Mouse (Mus musculus): ENCODE results near the gene Brd7. TPM values are rescaled to one million over a fixed set of nuclear protein-coding genes. Genes with fewer than 3 reads are reported as not detected.

Gene Brd7
- total RNA-seq, 1 experiment, result 45.5 TPM

GRCm38 (mm10) chr8:88398060-88398459 is 36.1 kb upstream of the Brd7 start:
- no peak for TF ChIP-seq HCFC1 (IDR thresholded peaks at IDR 0.05; ENCODE audit: borderline replicate concordance, insufficient read depth, low read length)
- no peak for TF ChIP-seq CHD2 (IDR thresholded peaks at IDR 0.05; ENCODE audit: low read depth, low read length)
- TF ChIP-seq MAFK (IDR thresholded peaks at IDR 0.05; ENCODE audit: insufficient read depth, low read depth, low read length), result no peak
- no peak for TF ChIP-seq ZNF384 (IDR thresholded peaks at IDR 0.05; ENCODE audit: low read depth, low read length)
- TF ChIP-seq ZC3H11A (IDR thresholded peaks at IDR 0.05; ENCODE audit: borderline replicate concordance, low read depth, low read length), result no peak
- Histone ChIP-seq H3K4me3 (ENCODE audit: insufficient read depth in 1 of 2, low read depth in 1 of 2, low read length in 2 of 2, poor library complexity in 1 of 2, severe bottlenecking in 1 of 2) (no peak overlapping the region), H3K9me3 (ENCODE audit: control insufficient read depth, insufficient read depth, low read depth, low read length) (no peaks in the 10 kb centered on the region), H3K27ac (ENCODE audit: insufficient read depth, low read depth, low read length, poor library complexity, severe bottlenecking) (no peak overlapping the region), H3K4me1 (ENCODE audit: control insufficient read depth in 2 of 2, insufficient read depth in 2 of 2, low read length in 2 of 2, poor library complexity in 1 of 2) (no peaks in the 10 kb centered on the region), H3K9ac (ENCODE audit: insufficient read depth, low read depth, low read length, poor library complexity, severe bottlenecking) (no peak overlapping the region), H3K36me3 (ENCODE audit: control insufficient read depth, insufficient read depth, low read length, poor library complexity, severe bottlenecking) (no peaks in the 10 kb centered on the region)
- in situ Hi-C loops (cut with MboI; ENCODE audit: low sequenced_read_pairs in 2 of 2, unreplicated experiment in 2 of 2), result no loop called here
- DNase-seq (ENCODE audit: low read depth, low spot score), result no peak

- Histone ChIP-seq H3K4me1 (ENCODE audit: control insufficient read depth in 2 of 2, insufficient read depth in 2 of 2, low read length in 2 of 2, poor library complexity in 1 of 2) (no peaks in the 10 kb centered on the region), H3K9me3 (ENCODE audit: control insufficient read depth, insufficient read depth, low read depth, low read length) (no peaks in the 10 kb centered on the region), H3K4me3 (ENCODE audit: insufficient read depth in 1 of 2, low read depth in 1 of 2, low read length in 2 of 2, poor library complexity in 1 of 2, severe bottlenecking in 1 of 2) (no peak overlapping the region), H3K9ac (ENCODE audit: insufficient read depth, low read depth, low read length, poor library complexity, severe bottlenecking) (no peak overlapping the region), H3K27ac (ENCODE audit: insufficient read depth, low read depth, low read length, poor library complexity, severe bottlenecking) (no peak overlapping the region), H3K36me3 (ENCODE audit: control insufficient read depth, insufficient read depth, low read length, poor library complexity, severe bottlenecking) (no peaks in the 10 kb centered on the region)
- in situ Hi-C loops (cut with MboI; ENCODE audit: low sequenced_read_pairs in 2 of 2, unreplicated experiment in 2 of 2), result no loop called here
- no peak for DNase-seq (ENCODE audit: low read depth, low spot score)
- TF ChIP-seq HCFC1 (IDR thresholded peaks at IDR 0.05; ENCODE audit: borderline replicate concordance, insufficient read depth, low read length) (no peak), CHD2 (IDR thresholded peaks at IDR 0.05; ENCODE audit: low read depth, low read length) (no peak), ZC3H11A (IDR thresholded peaks at IDR 0.05; ENCODE audit: borderline replicate concordance, low read depth, low read length) (no peak), MAFK (IDR thresholded peaks at IDR 0.05; ENCODE audit: insufficient read depth, low read depth, low read length) (no peak), ZNF384 (IDR thresholded peaks at IDR 0.05; ENCODE audit: low read depth, low read length) (no peak)
These were observed 31.3 kb upstream of the Brd7 start for GRCm38 (mm10) chr8:88393298-88393697.

GRCm38 (mm10) chr8:88390749-88391148 is 28.8 kb upstream of the Brd7 start:
- no peak overlapping the region for H3K27ac ChIP-seq (ENCODE audit: insufficient read depth, low read depth, low read length, poor library complexity, severe bottlenecking)
- H3K9me3 ChIP-seq (ENCODE audit: control insufficient read depth, insufficient read depth, low read depth, low read length), result no peaks in the 10 kb centered on the region
- peak; percentile 31 for DNase-seq (ENCODE audit: low read depth, low spot score)
- no peaks in the 10 kb centered on the region for H3K36me3 ChIP-seq (ENCODE audit: control insufficient read depth, insufficient read depth, low read length, poor library complexity, severe bottlenecking)
- TF ChIP-seq ZNF384 (IDR thresholded peaks at IDR 0.05; ENCODE audit: low read depth, low read length) (no peak), ZC3H11A (IDR thresholded peaks at IDR 0.05; ENCODE audit: borderline replicate concordance, low read depth, low read length) (peak; percentile 53; the same call in 1 of the 2 replicates)
- H3K4me1 ChIP-seq (ENCODE audit: control insufficient read depth in 2 of 2, insufficient read depth in 2 of 2, low read length in 2 of 2, poor library complexity in 1 of 2), result no peaks in the 10 kb centered on the region
- H3K4me3 ChIP-seq (ENCODE audit: insufficient read depth in 1 of 2, low read depth in 1 of 2, low read length in 2 of 2, poor library complexity in 1 of 2, severe bottlenecking in 1 of 2), result no peak overlapping the region
- H3K9ac ChIP-seq (ENCODE audit: insufficient read depth, low read depth, low read length, poor library complexity, severe bottlenecking), result no peak overlapping the region
- in situ Hi-C loops (cut with MboI; ENCODE audit: low sequenced_read_pairs in 2 of 2, unreplicated experiment in 2 of 2), result no loop called here

GRCm38 (mm10) chr8:88388691-88389239 is 26.8 kb upstream of the Brd7 start:
- Histone ChIP-seq H3K27ac (ENCODE audit: insufficient read depth, low read depth, low read length, poor library complexity, severe bottlenecking) (no peak overlapping the region), H3K9me3 (ENCODE audit: control insufficient read depth, insufficient read depth, low read depth, low read length) (no peaks in the 10 kb centered on the region), H3K9ac (ENCODE audit: insufficient read depth, low read depth, low read length, poor library complexity, severe bottlenecking) (no peak overlapping the region), H3K4me1 (ENCODE audit: control insufficient read depth in 2 of 2, insufficient read depth in 2 of 2, low read length in 2 of 2, poor library complexity in 1 of 2) (no peaks in the 10 kb centered on the region), H3K36me3 (ENCODE audit: control insufficient read depth, insufficient read depth, low read length, poor library complexity, severe bottlenecking) (no peaks in the 10 kb centered on the region), H3K4me3 (ENCODE audit: insufficient read depth in 1 of 2, low read depth in 1 of 2, low read length in 2 of 2, poor library complexity in 1 of 2, severe bottlenecking in 1 of 2) (no peak overlapping the region)
- no peak for TF ChIP-seq HCFC1 (IDR thresholded peaks at IDR 0.05; ENCODE audit: borderline replicate concordance, insufficient read depth, low read length)
- TF ChIP-seq ZC3H11A (IDR thresholded peaks at IDR 0.05; ENCODE audit: borderline replicate concordance, low read depth, low read length), result no peak
- no peak for TF ChIP-seq MAFK (IDR thresholded peaks at IDR 0.05; ENCODE audit: insufficient read depth, low read depth, low read length)
- no peak for TF ChIP-seq ZNF384 (IDR thresholded peaks at IDR 0.05; ENCODE audit: low read depth, low read length)
- TF ChIP-seq CHD2 (IDR thresholded peaks at IDR 0.05; ENCODE audit: low read depth, low read length), result no peak
- in situ Hi-C loops (cut with MboI; ENCODE audit: low sequenced_read_pairs in 2 of 2, unreplicated experiment in 2 of 2), result no loop called here
- DNase-seq (ENCODE audit: low read depth, low spot score), result no peak

- no peaks in the 10 kb centered on the region; a peak in 1 of 4 replicates for H3K4me1 ChIP-seq (ENCODE audit: control insufficient read depth in 2 of 2, insufficient read depth in 2 of 2, low read length in 2 of 2, poor library complexity in 1 of 2)
- DNase-seq (ENCODE audit: low read depth, low spot score), result no peak
- H3K9me3 ChIP-seq (ENCODE audit: control insufficient read depth, insufficient read depth, low read depth, low read length), result no peaks in the 10 kb centered on the region
- no peaks in the 10 kb centered on the region for H3K36me3 ChIP-seq (ENCODE audit: control insufficient read depth, insufficient read depth, low read length, poor library complexity, severe bottlenecking)
- TF ChIP-seq MAFK (IDR thresholded peaks at IDR 0.05; ENCODE audit: insufficient read depth, low read depth, low read length) (no peak), HCFC1 (IDR thresholded peaks at IDR 0.05; ENCODE audit: borderline replicate concordance, insufficient read depth, low read length) (no peak), ZNF384 (IDR thresholded peaks at IDR 0.05; ENCODE audit: low read depth, low read length) (no peak), CHD2 (IDR thresholded peaks at IDR 0.05; ENCODE audit: low read depth, low read length) (no peak), ZC3H11A (IDR thresholded peaks at IDR 0.05; ENCODE audit: borderline replicate concordance, low read depth, low read length) (no peak)
- no peak overlapping the region for H3K4me3 ChIP-seq (ENCODE audit: insufficient read depth in 1 of 2, low read depth in 1 of 2, low read length in 2 of 2, poor library complexity in 1 of 2, severe bottlenecking in 1 of 2)
- H3K27ac ChIP-seq (ENCODE audit: insufficient read depth, low read depth, low read length, poor library complexity, severe bottlenecking), result no peak overlapping the region
- H3K9ac ChIP-seq (ENCODE audit: insufficient read depth, low read depth, low read length, poor library complexity, severe bottlenecking), result no peak overlapping the region
- in situ Hi-C loops (cut with MboI; ENCODE audit: low sequenced_read_pairs in 2 of 2, unreplicated experiment in 2 of 2), result no loop called here
These were observed 25.9 kb upstream of the Brd7 start for GRCm38 (mm10) chr8:88387874-88388273.
